Mouse (Mus musculus): ENCODE measurements around the gene Nemp1. TPM values are rescaled to one million over a fixed set of nuclear protein-coding genes. Genes with fewer than 3 reads are reported as not detected.
A peak's percentile ranks its signal among the peaks of the same experiment; 100 is the strongest.

Gene Nemp1
- 1 to 10 TPM; 1.5 to 2.1 TPM for total RNA-seq (2021)
- long read RNA-seq, experiment 1, full-length matches to known transcripts: 2 of 2 reads
- long read RNA-seq, experiment 1, partial matches to known transcripts: 0 of 2 reads
- long read RNA-seq, experiment 1, other reads (novel, unspliced or antisense): 0 of 2 reads
- long read RNA-seq, experiment 2, full-length matches to known transcripts: 2 of 2 reads
- long read RNA-seq, experiment 2, partial matches to known transcripts: 0 of 2 reads
- long read RNA-seq, experiment 2, other reads (novel, unspliced or antisense): 0 of 2 reads

- H3K4me3 ChIP-seq: peak within 1 kb of the TSS; percentile 76
- peak within 1 kb of the TSS; percentile 95 for H3K27ac ChIP-seq
- intact Hi-C loops (cut with DNase I): no loop called here
- TF ChIP-seq CTCF (IDR thresholded peaks at IDR 0.05): no peak
- DNase-seq: peak; percentile 93
These were observed at the start of gene Nemp1 for GRCm38 (mm10) chr10:127666501-127667268. Gene Nemp1, plus strand, starts transcription at chr10:127666901.

DNA sequence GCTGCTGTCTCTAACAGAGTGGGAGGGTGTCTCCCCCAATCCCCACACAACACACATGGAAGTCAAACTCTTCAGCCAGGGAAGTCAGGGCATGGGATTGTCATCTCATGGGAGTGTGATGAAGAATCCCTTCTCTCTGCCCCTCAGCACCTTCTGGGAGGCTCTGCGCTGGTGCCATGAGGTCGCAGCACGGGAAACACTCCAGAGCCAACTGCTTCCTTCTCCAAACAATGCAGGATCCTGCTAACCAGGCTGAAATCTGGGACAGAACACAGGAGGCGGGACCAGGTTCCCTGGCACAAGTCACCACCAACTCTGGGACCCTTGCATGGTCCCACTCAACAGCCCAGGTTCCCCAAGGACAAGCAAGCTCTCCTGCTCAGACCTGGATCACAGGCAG lies 49.4 kb upstream of the Nemp1 start:
- peak; percentile 14 for DNase-seq
- peak overlapping the region; percentile 78 for H3K4me3 ChIP-seq
- intact Hi-C loops (cut with DNase I): no loop called here
- peak overlapping the region; percentile 98 for H3K27ac ChIP-seq
- no peak for TF ChIP-seq CTCF (IDR thresholded peaks at IDR 0.05)

GRCm38 (mm10) chr10:127618173-127618572 lies 48.5 kb upstream of the Nemp1 start:
- peak; percentile 52 for DNase-seq
- Histone ChIP-seq H3K4me3 (peak overlapping the region; percentile 78), H3K27ac (peak overlapping the region; percentile 98)
- no peak for TF ChIP-seq CTCF (IDR thresholded peaks at IDR 0.05)
- intact Hi-C loops (cut with DNase I): no loop called here

- Histone ChIP-seq H3K4me3 (peak overlapping the region; percentile 78), H3K27ac (peak overlapping the region; percentile 98)
- intact Hi-C loops (cut with DNase I): no loop called here
- peak; percentile 24 for DNase-seq
- TF ChIP-seq CTCF (IDR thresholded peaks at IDR 0.05): no peak
These were observed 47.5 kb upstream of the Nemp1 start for GRCm38 (mm10) chr10:127619119-127619721.

- no peak for TF ChIP-seq CTCF (IDR thresholded peaks at IDR 0.05)
- peak; percentile 55 for DNase-seq
- intact Hi-C loops (cut with DNase I): no loop called here
- Histone ChIP-seq H3K27ac (peak overlapping the region; percentile 98), H3K4me3 (peak overlapping the region; percentile 78)
These were observed 46.7 kb upstream of the Nemp1 start for GRCm38 (mm10) chr10:127619941-127620405.

- H3K27ac ChIP-seq: peak within 1 kb of the TSS; percentile 98
- intact Hi-C loops (cut with DNase I): no loop called here
- H3K4me3 ChIP-seq: peak within 1 kb of the TSS; percentile 78
- TF ChIP-seq CTCF (IDR thresholded peaks at IDR 0.05): no peak
- peak; percentile 45 for DNase-seq
These were observed 46.1 kb upstream of the Nemp1 start, which contains the start of gene Lrp1 for GRCm38 (mm10) chr10:127620406-127621190. Gene Lrp1, minus strand, starts transcription at chr10:127621148.

GRCm38 (mm10) chr10:127621191-127622056 lies 45.3 kb upstream of the Nemp1 start:
- intact Hi-C loops (cut with DNase I): loop anchor here (1.0 to 2.0 kb wide), 2 partner anchors 45 to 52 kb away; no protein-coding TSS in a partner anchor
- no peak for TF ChIP-seq CTCF (IDR thresholded peaks at IDR 0.05)
- Histone ChIP-seq H3K27ac (peak overlapping the region; percentile 98), H3K4me3 (peak overlapping the region; percentile 78)
- DNase-seq: peak; percentile 97

DNA sequence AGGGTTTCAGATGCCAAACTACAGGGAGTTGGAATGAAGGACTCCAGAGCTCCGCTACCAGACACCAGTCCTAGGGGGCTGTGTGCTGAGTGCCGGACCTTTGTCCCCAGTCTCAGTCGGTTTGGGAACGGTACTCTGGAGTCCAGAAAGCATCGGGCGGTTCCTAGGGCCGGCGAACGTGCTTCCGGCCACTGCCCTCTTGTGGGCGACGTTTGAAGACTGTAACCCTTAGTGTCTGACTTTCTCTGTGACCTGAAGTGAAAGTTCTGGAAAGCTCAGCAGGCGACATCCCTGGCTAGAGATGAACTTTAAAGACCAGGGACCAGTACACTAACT lies 44.7 kb upstream of the Nemp1 start:
- peak; percentile 74 for TF ChIP-seq CTCF (IDR thresholded peaks at IDR 0.05)
- Histone ChIP-seq H3K27ac (peak overlapping the region; percentile 98), H3K4me3 (peak overlapping the region; percentile 78)
- DNase-seq: peak; percentile 85
- intact Hi-C loops (cut with DNase I): loop anchor here (1.0 to 2.0 kb wide), 2 partner anchors 45 to 53 kb away; no protein-coding TSS in a partner anchor

DNA sequence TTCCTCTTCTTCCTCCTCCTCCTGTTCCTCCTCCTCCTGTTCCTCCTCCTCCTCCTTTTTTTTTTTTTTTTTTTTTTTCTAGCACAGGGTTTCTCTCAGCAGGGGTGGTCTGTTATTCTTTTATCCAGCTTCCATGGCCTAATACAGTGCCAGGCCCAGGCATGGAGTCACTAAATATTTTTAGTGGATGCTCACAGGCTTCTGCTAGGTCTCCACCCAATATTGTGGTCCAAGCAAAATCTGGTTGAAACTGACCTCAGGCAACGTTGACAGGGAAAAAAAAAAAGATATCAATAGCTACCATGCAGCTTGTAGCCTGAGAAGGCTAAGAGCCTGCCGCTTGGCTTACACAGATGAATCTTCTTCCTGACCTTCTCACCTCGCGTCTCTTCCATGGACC lies 44.0 kb upstream of the Nemp1 start:
- DNase-seq: peak; percentile 37
- Histone ChIP-seq H3K27ac (peak overlapping the region; percentile 98), H3K4me3 (peak overlapping the region; percentile 78)
- TF ChIP-seq CTCF (IDR thresholded peaks at IDR 0.05): no peak
- intact Hi-C loops (cut with DNase I): loop anchor here (1.0 to 2.0 kb wide), 2 partner anchors 46 to 53 kb away; no protein-coding TSS in a partner anchor

DNA sequence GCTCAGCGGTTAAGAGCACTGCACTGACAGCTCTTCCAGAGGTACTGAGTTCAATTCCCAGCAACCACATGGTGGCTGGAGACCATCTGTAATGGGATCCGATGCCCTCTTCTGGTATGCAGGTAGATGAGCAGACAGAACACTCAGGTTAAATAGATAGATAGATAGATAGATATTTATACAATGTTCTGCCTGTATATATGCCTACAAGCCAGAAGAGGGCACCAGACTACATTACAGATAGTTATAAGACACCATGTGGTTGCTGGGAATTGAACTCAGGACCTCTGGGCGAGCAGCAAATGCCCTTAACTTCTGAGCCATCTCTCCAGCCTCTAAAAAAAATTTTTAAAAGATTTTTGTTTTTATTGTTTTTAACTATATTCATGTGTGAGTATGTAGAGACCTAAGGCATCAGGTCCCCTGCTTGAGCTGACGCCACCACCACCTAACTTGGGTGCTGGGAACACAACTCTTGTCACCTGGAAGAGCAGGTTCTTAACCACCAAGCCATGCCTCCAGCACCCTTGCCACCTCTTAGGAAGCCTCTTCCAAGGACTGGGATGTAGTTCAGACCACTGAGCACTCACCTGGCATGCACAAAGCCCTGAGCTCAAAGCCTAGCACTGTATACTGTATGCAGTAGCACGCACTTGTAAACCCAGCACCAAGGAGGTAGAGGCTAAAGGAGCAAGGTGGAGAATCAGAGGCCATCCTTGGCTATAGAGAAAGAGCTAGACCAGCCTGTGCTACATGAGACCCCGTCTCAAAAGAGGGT lies 43.1 kb upstream of the Nemp1 start:
- Histone ChIP-seq H3K4me3 (no peak overlapping the region), H3K27ac (peak overlapping the region; percentile 98)
- TF ChIP-seq CTCF (IDR thresholded peaks at IDR 0.05): peak; percentile 34
- DNase-seq: no peak
- intact Hi-C loops (cut with DNase I): loop anchor here (2.0 kb wide), 1 partner anchor 47 kb away; no protein-coding TSS in a partner anchor

Data from gastrocnemius, adult 2 months (tissue).